Mouse (Mus musculus) heart, embryonic 11.5 days (tissue): ENCODE results near the gene Ube4b. TPM values are rescaled to one million over a fixed set of nuclear protein-coding genes. Genes with fewer than 3 reads are reported as not detected.
"Not testable (repeated sequence)": the region's sequence is repeated elsewhere in the genome, so short reads cannot be mapped to it uniquely, and the experiment has no call there.

Experiments used
- ATAC-seq: fragments of 200-750 bp; cut with Nextera tagmentation; replicated peaks from 2 replicates; pipeline ENCODE4 v1.8.0; 2017; ENCODE audit warnings: moderate library complexity; ENCODE audit not compliant: insufficient number of reproducible peaks, low FRiP score, low TSS enrichment
- H3K27ac ChIP-seq: fragments of 300-500 bp; sonication (generic); 2 replicates; pipeline ENCODE4 v1.5.1; 2014; ENCODE audit warnings: mild to moderate bottlenecking, low read depth, low read length
- H3K27me3 ChIP-seq: fragments of 300-500 bp; sonication (generic); 2 replicates; pipeline ENCODE4 v1.6.1; 2014; ENCODE audit warnings: mild to moderate bottlenecking, low read length, mixed read lengths; ENCODE audit not compliant: control insufficient read depth, insufficient read depth
- H3K36me3 ChIP-seq: fragments of 300-500 bp; sonication (generic); 2 replicates; pipeline ENCODE4 v1.6.1; 2014; ENCODE audit warnings: mild to moderate bottlenecking, low read length, moderate library complexity, mixed read lengths; ENCODE audit not compliant: control insufficient read depth, insufficient read depth
- H3K4me1 ChIP-seq: fragments of 300-500 bp; sonication (generic); 2 replicates; pipeline ENCODE4 v1.6.1; 2014; ENCODE audit warnings: low read length; ENCODE audit not compliant: control insufficient read depth, insufficient read depth
- H3K4me2 ChIP-seq: fragments of 300-500 bp; sonication (generic); 2 replicates; pipeline ENCODE4 v1.6.1; 2014; ENCODE audit warnings: mild to moderate bottlenecking, moderate library complexity
- H3K4me3 ChIP-seq: fragments of 300-500 bp; sonication (generic); 2 replicates; pipeline ENCODE4 v1.5.1; 2014; ENCODE audit warnings: low read depth, low read length
- H3K9ac ChIP-seq: fragments of 300-500 bp; sonication (generic); 2 replicates; pipeline ENCODE4 v1.6.1; 2014; ENCODE audit warnings: mild to moderate bottlenecking, low read depth, low read length, moderate library complexity
- H3K9me3 ChIP-seq: fragments of 300-500 bp; sonication (generic); replicated peaks from 2 replicates; pipeline ENCODE4 v1.6.1; 2016; ENCODE audit warnings: low read length; ENCODE audit not compliant: control insufficient read depth
- WGBS: fragments of 180-500 bp; shearing (Covaris S2); extraction: QIAGEN DNeasy Blood & Tissue Kit; methylation state at CpG from one replicate; pipeline ENCODE4 v1.1.7; 2014; ENCODE audit not compliant: insufficient replicate concordance; 5-methylcytosine and 5-hydroxymethylcytosine counted together
- polyA plus RNA-seq: library from polyadenylated mRNA; unstranded; fragments of >200 nt; fragmentation: Nextera tagmentation; extraction: Ambion mirVana; gene quantifications from 2 replicates; pipeline ENCODE4 v1.2.1, GENCODE M21; 2014

The Ube4b gene
- 36.3 and 41.3 TPM in 2 replicates for polyA plus RNA-seq

GRCm38 (mm10) chr4:149426325-149427199 lies at the start of gene Ube4b:
TSS of gene Ube4b (minus strand) at chr4:149426749.
- peak within 1 kb of the TSS; percentile 93 for H3K9ac ChIP-seq
- peak within 1 kb of the TSS; percentile 83 for H3K4me2 ChIP-seq
- peak within 1 kb of the TSS; percentile 96 for H3K4me3 ChIP-seq
- H3K27ac ChIP-seq, result peak within 1 kb of the TSS; percentile 99
- WGBS, result under 1% methylated on average over 45 of the region's 50 CpGs
- H3K4me1 ChIP-seq, result peaks cover 4% of the 10 kb centered on the region; the same call in 1 of the 2 replicates
- no peaks in the 10 kb centered on the region for H3K27me3 ChIP-seq
- no peaks in the 10 kb centered on the region for H3K36me3 ChIP-seq
- no peaks in the 10 kb centered on the region for H3K9me3 ChIP-seq
- ATAC-seq, result peak; percentile 94

GRCm38 (mm10) chr4:149475096-149475495 lies 48.5 kb upstream of the Ube4b start:
- Histone ChIP-seq H3K27ac (no peak overlapping the region), H3K36me3 (peaks cover 11% of the 10 kb centered on the region), H3K9ac (no peak overlapping the region), H3K4me1 (peaks cover 3% of the 10 kb centered on the region; the same call in 1 of the 2 replicates), H3K4me3 (no peak overlapping the region), H3K4me2 (no peak overlapping the region), H3K27me3 (no peaks in the 10 kb centered on the region), H3K9me3 (no peaks in the 10 kb centered on the region)
- no peak for ATAC-seq
- WGBS, result 61% methylated on average over 7 of the region's 7 CpGs

- Histone ChIP-seq H3K9ac (no peak overlapping the region), H3K27ac (no peak overlapping the region), H3K4me1 (peaks cover 3% of the 10 kb centered on the region; the same call in 1 of the 2 replicates), H3K4me2 (no peak overlapping the region), H3K4me3 (no peak overlapping the region), H3K9me3 (no peaks in the 10 kb centered on the region), H3K36me3 (peaks cover 15% of the 10 kb centered on the region), H3K27me3 (no peaks in the 10 kb centered on the region)
- no peak for ATAC-seq
- 87% methylated on average over 3 of the region's 3 CpGs for WGBS
These were observed 43.0 kb upstream of the Ube4b start for GRCm38 (mm10) chr4:149469557-149469956.

GRCm38 (mm10) chr4:149463435-149463950 lies 36.9 kb upstream of the Ube4b start:
- no peak for ATAC-seq
- Histone ChIP-seq H3K27ac (no peak overlapping the region), H3K4me3 (no peak overlapping the region), H3K4me2 (no peak overlapping the region), H3K9ac (no peak overlapping the region), H3K4me1 (0 out of 2 replicates have a peak, but pooled peaks cover 2% of the 10 kb centered on the region), H3K9me3 (no peaks in the 10 kb centered on the region), H3K36me3 (peaks cover 4% of the 10 kb centered on the region; the same call in 1 of the 2 replicates), H3K27me3 (no peaks in the 10 kb centered on the region)
- 62% methylated on average over 6 of the region's 6 CpGs for WGBS

- WGBS, result 73% methylated on average over 6 of the region's 6 CpGs
- H3K9me3 ChIP-seq, result no peaks in the 10 kb centered on the region
- no peak for ATAC-seq
- H3K27ac ChIP-seq, result no peak overlapping the region
- no peaks in the 10 kb centered on the region for H3K36me3 ChIP-seq
- H3K4me3 ChIP-seq, result no peak overlapping the region
- H3K4me2 ChIP-seq, result no peak overlapping the region
- no peak overlapping the region for H3K9ac ChIP-seq
- H3K27me3 ChIP-seq, result no peaks in the 10 kb centered on the region
- H3K4me1 ChIP-seq, result 0 out of 2 replicates have a peak, but pooled peaks cover 2% of the 10 kb centered on the region
These were observed 35.9 kb upstream of the Ube4b start for GRCm38 (mm10) chr4:149462305-149462971.

- Histone ChIP-seq H3K27me3 (no peaks in the 10 kb centered on the region), H3K36me3 (no peaks in the 10 kb centered on the region), H3K9ac (no peak overlapping the region), H3K9me3 (no peaks in the 10 kb centered on the region), H3K27ac (no peak overlapping the region), H3K4me1 (0 out of 2 replicates have a peak, but pooled peaks cover 2% of the 10 kb centered on the region), H3K4me3 (no peak overlapping the region), H3K4me2 (no peak overlapping the region)
- 57% methylated on average over 6 of the region's 7 CpGs for WGBS
- ATAC-seq, result no peak
These were observed 35.2 kb upstream of the Ube4b start for GRCm38 (mm10) chr4:149461579-149462304.

- not testable (repeated sequence) for ATAC-seq, H3K36me3 ChIP-seq, H3K9ac ChIP-seq, H3K4me2 ChIP-seq, H3K27me3 ChIP-seq, H3K9me3 ChIP-seq, H3K4me1 ChIP-seq, H3K27ac ChIP-seq, H3K4me3 ChIP-seq
- 84% methylated on average over 2 of the region's 2 CpGs for WGBS
These were observed 33.9 kb upstream of the Ube4b start for GRCm38 (mm10) chr4:149460475-149460874.

GRCm38 (mm10) chr4:149459425-149459824 lies 32.9 kb upstream of the Ube4b start:
- 78% methylated on average over 1 of the region's 1 CpGs for WGBS

More at GRCm38 (mm10) chr4:149459425-149459824, 32.9 kb upstream of the Ube4b start:
- H3K36me3 ChIP-seq, result no peaks in the 10 kb centered on the region
- ATAC-seq, result no peak
- H3K4me1 ChIP-seq, result 0 out of 2 replicates have a peak, but pooled peaks cover 2% of the 10 kb centered on the region
- H3K27ac ChIP-seq, result no peak overlapping the region
- H3K9me3 ChIP-seq, result no peaks in the 10 kb centered on the region
- no peaks in the 10 kb centered on the region for H3K27me3 ChIP-seq
- H3K4me3 ChIP-seq, result no peak overlapping the region
- H3K9ac ChIP-seq, result no peak overlapping the region
- no peak overlapping the region for H3K4me2 ChIP-seq
